Mouse (Mus musculus): ENCODE results near the gene BC051142. TPM values are rescaled to one million over a fixed set of nuclear protein-coding genes. Genes with fewer than 3 reads are reported as not detected.

Gene BC051142
- 0.59 and 0.86 TPM in 2 replicates for polyA plus RNA-seq (2015; fragmentation: Nextera tagmentation; extraction: Ambion mirVana)

DNA sequence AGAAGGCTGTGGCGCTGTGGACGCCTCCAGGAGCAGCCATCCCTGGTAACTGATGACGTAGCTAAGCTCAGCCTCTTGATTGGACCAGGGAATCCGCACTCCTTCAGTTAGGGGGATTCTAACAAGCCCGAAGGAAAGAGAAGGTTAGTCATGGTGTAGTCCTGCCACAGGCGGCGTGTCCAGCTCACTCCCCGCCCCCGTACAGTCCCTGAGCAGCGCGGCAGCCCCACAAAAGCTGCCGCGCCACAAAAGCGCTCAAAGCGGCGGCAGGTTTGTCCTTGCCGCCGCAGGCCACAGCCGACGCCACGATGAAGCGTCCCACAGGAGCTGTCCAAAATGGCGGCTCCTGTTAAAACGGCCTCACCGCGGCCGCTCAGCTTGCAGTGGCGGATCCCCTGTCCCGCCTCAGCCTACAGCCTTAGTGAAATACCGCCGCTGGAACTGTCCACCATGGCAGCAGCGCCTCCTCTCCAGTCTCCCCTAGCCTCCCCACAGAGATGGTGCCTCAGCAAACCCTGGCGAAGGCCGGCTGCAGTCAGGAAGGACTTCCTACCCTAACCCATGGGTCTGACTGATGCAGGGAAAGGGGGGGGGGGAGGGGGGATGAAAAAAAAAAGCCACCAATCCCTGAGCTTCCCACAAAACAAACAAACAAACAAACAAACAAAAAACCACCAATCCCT is at the start of gene BC051142:
Gene BC051142, plus strand, starts transcription at position 110 of the 683 bp plus-strand sequence.
- peak within 1 kb of the TSS; percentile 48 for H3K4me3 ChIP-seq (ENCODE audit: low read depth, low read length)
- no peaks in the 10 kb centered on the region for H3K36me3 ChIP-seq (ENCODE audit: control insufficient read depth, insufficient read depth, low read length)
- H3K4me2 ChIP-seq (replicated peaks; ENCODE audit: low read depth) = peak within 1 kb of the TSS; percentile 77
- H3K4me1 ChIP-seq (replicated peaks; ENCODE audit: control insufficient read depth, insufficient read depth) = no peaks in the 10 kb centered on the region
- TF ChIP-seq EP300 (optimal IDR thresholded peaks at IDR 0.05) (no peak), CTCF (IDR thresholded peaks at IDR 0.05; ENCODE audit: low read depth) (no peak)
- H3K9ac ChIP-seq (ENCODE audit: low read length) = peak within 1 kb of the TSS; percentile 63
- peak within 1 kb of the TSS; percentile 75 for H3K27ac ChIP-seq (replicated peaks)
- H3K27me3 ChIP-seq (ENCODE audit: control insufficient read depth, insufficient read depth, low read length) = no peaks in the 10 kb centered on the region
- DNase-seq (ENCODE audit: low spot score) (peak; percentile 69), ATAC-seq (ENCODE audit: low FRiP score, low TSS enrichment) (peak; percentile 93)
- 8% methylated on average over 32 of the region's 34 CpGs for WGBS
- no peaks in the 10 kb centered on the region for H3K9me3 ChIP-seq (ENCODE audit: control insufficient read depth, low read length)

DNA sequence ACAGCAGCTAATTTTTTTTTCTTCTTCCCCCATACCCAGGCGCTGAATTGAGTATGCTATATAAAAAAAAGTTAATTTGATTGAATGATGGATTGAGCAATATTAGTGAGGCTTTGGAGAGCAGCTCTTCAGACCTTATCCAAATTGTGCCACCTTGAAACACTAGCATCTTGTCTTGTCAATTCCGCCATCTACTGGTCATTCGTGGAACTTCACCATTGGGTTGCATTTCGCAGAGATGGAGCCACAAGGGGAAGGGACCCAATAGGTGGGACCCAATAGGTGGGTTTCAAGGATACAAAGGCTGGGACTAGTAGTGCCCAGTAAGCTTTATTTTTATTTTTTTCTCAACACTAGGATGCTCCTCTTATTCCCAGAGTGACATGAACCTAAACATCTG is 49.2 kb upstream of the BC051142 start:
- Histone ChIP-seq H3K4me1 (replicated peaks; ENCODE audit: control insufficient read depth, insufficient read depth) (no peaks in the 10 kb centered on the region), H3K9ac (ENCODE audit: low read length) (no peak overlapping the region), H3K4me2 (replicated peaks; ENCODE audit: low read depth) (no peak overlapping the region), H3K9me3 (ENCODE audit: control insufficient read depth, low read length) (no peaks in the 10 kb centered on the region), H3K4me3 (ENCODE audit: low read depth, low read length) (no peak overlapping the region), H3K27me3 (ENCODE audit: control insufficient read depth, insufficient read depth, low read length) (no peaks in the 10 kb centered on the region), H3K27ac (replicated peaks) (no peak overlapping the region), H3K36me3 (ENCODE audit: control insufficient read depth, insufficient read depth, low read length) (no peaks in the 10 kb centered on the region)
- 6% methylated on average over 4 of the region's 4 CpGs for WGBS
- DNase-seq (ENCODE audit: low spot score) (peak; percentile 65), ATAC-seq (ENCODE audit: low FRiP score, low TSS enrichment) (no peak)
- peak; percentile 92 for TF ChIP-seq CTCF (IDR thresholded peaks at IDR 0.05; ENCODE audit: low read depth)
- no peak for TF ChIP-seq EP300 (optimal IDR thresholded peaks at IDR 0.05)

DNA sequence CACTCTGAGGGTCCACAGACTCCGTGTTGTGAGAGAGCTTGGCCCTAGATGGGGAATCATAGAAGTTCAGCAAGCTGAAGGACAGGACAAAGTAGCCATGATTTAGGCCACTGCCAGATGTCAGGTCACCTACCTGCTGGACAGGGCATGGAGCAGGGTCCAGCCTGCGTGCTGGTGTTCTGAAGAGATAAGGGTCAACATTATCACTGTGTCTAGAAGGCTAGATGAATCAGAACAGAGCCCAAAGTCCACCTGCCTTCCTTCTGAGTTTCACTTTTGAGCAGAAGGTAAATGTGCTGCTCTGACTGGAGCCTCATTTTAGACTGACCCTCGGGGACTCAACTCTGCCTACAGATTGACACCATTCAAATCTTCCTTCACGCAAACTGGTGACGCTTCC is 44.1 kb upstream of the BC051142 start, which contains the start of gene Btnl2:
Gene Btnl2, plus strand, starts transcription at position 284 of the 400 bp plus-strand sequence.
- no peak for TF ChIP-seq EP300 (optimal IDR thresholded peaks at IDR 0.05)
- TF ChIP-seq CTCF (IDR thresholded peaks at IDR 0.05; ENCODE audit: low read depth) = no peak
- Histone ChIP-seq H3K9ac (ENCODE audit: low read length) (no peak within 1 kb of the TSS), H3K9me3 (ENCODE audit: control insufficient read depth, low read length) (no peaks in the 10 kb centered on the region), H3K36me3 (ENCODE audit: control insufficient read depth, insufficient read depth, low read length) (no peaks in the 10 kb centered on the region), H3K27ac (replicated peaks) (no peak within 1 kb of the TSS), H3K4me3 (ENCODE audit: low read depth, low read length) (no peak within 1 kb of the TSS), H3K4me1 (replicated peaks; ENCODE audit: control insufficient read depth, insufficient read depth) (no peaks in the 10 kb centered on the region), H3K4me2 (replicated peaks; ENCODE audit: low read depth) (no peak within 1 kb of the TSS), H3K27me3 (ENCODE audit: control insufficient read depth, insufficient read depth, low read length) (no peaks in the 10 kb centered on the region)
- 80% methylated on average over 5 of the region's 5 CpGs for WGBS
- DNase-seq (ENCODE audit: low spot score) = no peak
- no peak for ATAC-seq (ENCODE audit: low FRiP score, low TSS enrichment)

DNA sequence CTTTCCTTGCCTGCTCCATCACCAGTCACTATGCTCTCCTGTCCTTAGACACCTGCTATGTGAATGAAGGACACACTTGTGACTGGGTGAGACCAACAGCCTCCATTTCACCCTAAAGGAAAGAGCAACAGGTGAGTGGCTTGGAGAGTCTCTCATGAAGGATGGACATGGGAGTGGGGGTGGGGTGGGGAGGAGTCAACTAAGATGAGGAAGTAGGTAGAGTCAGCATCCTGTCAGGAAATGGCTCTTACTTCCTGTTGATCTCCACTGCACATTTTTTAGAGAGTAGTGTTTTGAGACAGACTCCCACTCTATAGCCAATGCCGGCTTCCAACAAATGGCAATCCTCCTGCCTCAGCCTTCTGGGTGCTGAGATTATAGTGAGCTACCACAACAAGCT is 43.7 kb upstream of the BC051142 start:
- no peak for DNase-seq (ENCODE audit: low spot score)
- no peaks in the 10 kb centered on the region for H3K36me3 ChIP-seq (ENCODE audit: control insufficient read depth, insufficient read depth, low read length)
- H3K27me3 ChIP-seq (ENCODE audit: control insufficient read depth, insufficient read depth, low read length) = no peaks in the 10 kb centered on the region
- H3K9me3 ChIP-seq (ENCODE audit: control insufficient read depth, low read length) = no peaks in the 10 kb centered on the region
- H3K4me2 ChIP-seq (replicated peaks; ENCODE audit: low read depth) = no peak overlapping the region
- H3K9ac ChIP-seq (ENCODE audit: low read length) = no peak overlapping the region
- H3K4me3 ChIP-seq (ENCODE audit: low read depth, low read length) = no peak overlapping the region
- no peaks in the 10 kb centered on the region for H3K4me1 ChIP-seq (replicated peaks; ENCODE audit: control insufficient read depth, insufficient read depth)
- TF ChIP-seq CTCF (IDR thresholded peaks at IDR 0.05; ENCODE audit: low read depth) (no peak), EP300 (optimal IDR thresholded peaks at IDR 0.05) (no peak)
- H3K27ac ChIP-seq (replicated peaks) = no peak overlapping the region
- WGBS = 88% methylated on average over 1 of the region's 1 CpGs
- ATAC-seq (ENCODE audit: low FRiP score, low TSS enrichment) = no peak

DNA sequence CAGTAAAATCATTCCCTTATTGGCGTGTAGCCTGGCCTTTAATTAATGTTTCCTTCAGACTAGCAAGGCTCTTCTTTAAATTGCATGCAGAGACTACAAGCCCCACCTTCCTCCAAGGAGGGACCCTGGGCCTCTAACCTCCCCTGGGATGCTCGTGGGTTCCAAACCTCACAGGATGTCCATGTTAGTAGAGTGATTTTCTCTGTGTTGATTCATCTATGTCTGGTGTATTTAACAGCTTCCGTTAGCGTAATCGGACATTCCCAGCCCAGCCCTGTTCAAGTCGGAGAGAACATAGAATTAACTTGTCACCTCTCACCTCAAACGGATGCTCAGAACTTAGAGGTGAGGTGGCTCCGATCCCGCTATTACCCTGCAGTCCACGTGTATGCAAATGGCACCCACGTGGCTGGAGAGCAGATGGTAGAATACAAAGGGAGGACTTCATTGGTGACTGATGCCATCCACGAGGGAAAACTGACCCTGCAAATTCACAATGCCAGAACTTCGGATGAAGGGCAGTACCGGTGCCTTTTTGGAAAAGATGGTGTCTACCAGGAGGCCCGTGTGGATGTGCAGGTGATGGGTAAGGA is 35.6 kb upstream of the BC051142 start:
- no peak for DNase-seq (ENCODE audit: low spot score)
- Histone ChIP-seq H3K36me3 (ENCODE audit: control insufficient read depth, insufficient read depth, low read length) (no peaks in the 10 kb centered on the region), H3K9me3 (ENCODE audit: control insufficient read depth, low read length) (no peaks in the 10 kb centered on the region), H3K27ac (replicated peaks) (no peak overlapping the region), H3K4me3 (ENCODE audit: low read depth, low read length) (no peak overlapping the region), H3K4me1 (replicated peaks; ENCODE audit: control insufficient read depth, insufficient read depth) (no peaks in the 10 kb centered on the region), H3K27me3 (ENCODE audit: control insufficient read depth, insufficient read depth, low read length) (no peaks in the 10 kb centered on the region), H3K4me2 (replicated peaks; ENCODE audit: low read depth) (no peak overlapping the region), H3K9ac (ENCODE audit: low read length) (no peak overlapping the region)
- TF ChIP-seq EP300 (optimal IDR thresholded peaks at IDR 0.05) = no peak
- TF ChIP-seq CTCF (IDR thresholded peaks at IDR 0.05; ENCODE audit: low read depth) = no peak
- no peak for ATAC-seq (ENCODE audit: low FRiP score, low TSS enrichment)
- 78% methylated on average over 15 of the region's 15 CpGs for WGBS

GRCm38 (mm10) chr17:34363676-34364310 is 34.8 kb upstream of the BC051142 start:
- peak; percentile 7; the same call in 1 of the 2 replicates for TF ChIP-seq CTCF (IDR thresholded peaks at IDR 0.05; ENCODE audit: low read depth)
- no peak for TF ChIP-seq EP300 (optimal IDR thresholded peaks at IDR 0.05)
- Histone ChIP-seq H3K36me3 (ENCODE audit: control insufficient read depth, insufficient read depth, low read length) (no peaks in the 10 kb centered on the region), H3K9ac (ENCODE audit: low read length) (no peak overlapping the region), H3K4me2 (replicated peaks; ENCODE audit: low read depth) (no peak overlapping the region), H3K4me1 (replicated peaks; ENCODE audit: control insufficient read depth, insufficient read depth) (no peaks in the 10 kb centered on the region), H3K27me3 (ENCODE audit: control insufficient read depth, insufficient read depth, low read length) (no peaks in the 10 kb centered on the region), H3K27ac (replicated peaks) (no peak overlapping the region), H3K9me3 (ENCODE audit: control insufficient read depth, low read length) (no peaks in the 10 kb centered on the region), H3K4me3 (ENCODE audit: low read depth, low read length) (no peak overlapping the region)
- ATAC-seq (ENCODE audit: low FRiP score, low TSS enrichment) = no peak
- DNase-seq (ENCODE audit: low spot score) = no peak
- 75% methylated on average over 3 of the region's 3 CpGs for WGBS

Data from stomach, postnatal 0 days (tissue).